Mouse (Mus musculus): ENCODE results near the gene Gm6034.
A peak's percentile ranks its signal among the peaks of the same experiment; 100 is the strongest.
"Not testable (repeated sequence)": the region's sequence is repeated elsewhere in the genome, so short reads cannot be mapped to it uniquely, and the experiment has no call there.

The Gm6034 gene

GRCm38 (mm10) chr17:36042610-36043169, at the start of gene Gm6034, which contains the start of gene H2-T22:
Gene Gm6034, plus strand, starts transcription at chr17:36042961.
Gene H2-T22, minus strand, starts transcription at chr17:36042747.
- DNase-seq, result peak; percentile 59 to 73

DNA sequence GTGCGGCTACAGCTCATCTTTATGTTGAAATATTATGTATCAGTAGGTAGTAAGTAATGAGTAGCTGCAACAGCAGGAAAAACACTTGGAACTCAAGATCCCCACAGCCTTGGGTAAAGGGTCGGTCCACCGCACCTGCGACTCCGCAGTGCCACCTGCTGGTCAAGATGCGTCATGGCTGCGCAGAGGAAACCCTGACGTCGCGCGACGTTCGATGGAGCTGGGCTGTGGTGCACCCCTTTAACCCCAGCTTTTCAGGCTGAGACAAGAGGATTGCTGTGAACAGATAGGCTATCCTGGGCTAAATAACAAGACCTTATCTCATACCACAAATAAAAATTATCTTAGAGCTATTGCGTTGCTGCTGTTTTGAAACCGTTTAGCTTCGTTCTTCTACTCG, 49.1 kb upstream of the Gm6034 start:
- peak; percentile 86 to 89 for DNase-seq

- DNase-seq, result peak; percentile 84 to 85
These were observed 48.4 kb upstream of the Gm6034 start for GRCm38 (mm10) chr17:35994175-35994878.

- DNase-seq, result no peak
These were observed 47.9 kb upstream of the Gm6034 start for GRCm38 (mm10) chr17:35994879-35995240.

- DNase-seq, result peak; percentile 99 to 100
These were observed 45.8 kb upstream of the Gm6034 start for GRCm38 (mm10) chr17:35996949-35997348.

GRCm38 (mm10) chr17:35997713-35998510, 44.8 kb upstream of the Gm6034 start:
- no peak for DNase-seq

DNA sequence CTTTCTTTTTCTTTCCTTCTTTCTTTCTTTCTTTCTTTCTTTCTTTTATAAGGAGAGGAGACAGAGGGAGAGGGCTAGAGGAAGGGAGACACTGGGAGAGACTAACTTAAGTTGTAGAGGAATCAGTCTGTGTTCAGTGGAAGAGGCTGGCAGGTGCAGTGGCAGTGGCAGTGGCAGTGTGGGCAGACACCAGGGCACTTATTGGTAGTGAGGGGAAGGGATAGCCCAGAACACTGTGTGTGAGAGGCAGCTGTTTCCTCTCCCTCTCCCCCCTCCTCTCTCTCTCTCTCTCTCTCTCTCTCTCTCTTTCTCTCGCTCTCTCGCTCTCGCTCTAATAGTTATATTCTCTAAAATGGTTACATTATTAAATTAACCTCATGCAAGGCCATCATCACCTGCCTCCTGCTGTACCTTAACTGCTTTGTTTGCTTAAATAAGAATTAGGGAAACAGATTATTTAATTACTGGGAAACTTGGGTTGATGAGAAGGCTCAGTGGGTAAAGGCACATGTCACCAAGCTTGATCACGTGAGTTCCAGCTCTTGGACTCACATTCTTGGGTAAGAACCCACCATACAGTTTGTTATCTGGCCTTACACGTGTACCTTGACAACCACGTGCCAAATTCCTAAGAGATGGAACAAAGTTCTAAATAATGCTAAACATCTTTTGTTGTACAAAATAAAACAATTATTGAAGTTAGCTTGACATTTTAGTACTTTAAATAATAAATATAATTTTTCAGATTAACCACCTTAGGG, 44.0 kb upstream of the Gm6034 start:
- DNase-seq, result no peak

GRCm38 (mm10) chr17:35999356-35999755, 43.4 kb upstream of the Gm6034 start:
- DNase-seq, result no peak

DNA sequence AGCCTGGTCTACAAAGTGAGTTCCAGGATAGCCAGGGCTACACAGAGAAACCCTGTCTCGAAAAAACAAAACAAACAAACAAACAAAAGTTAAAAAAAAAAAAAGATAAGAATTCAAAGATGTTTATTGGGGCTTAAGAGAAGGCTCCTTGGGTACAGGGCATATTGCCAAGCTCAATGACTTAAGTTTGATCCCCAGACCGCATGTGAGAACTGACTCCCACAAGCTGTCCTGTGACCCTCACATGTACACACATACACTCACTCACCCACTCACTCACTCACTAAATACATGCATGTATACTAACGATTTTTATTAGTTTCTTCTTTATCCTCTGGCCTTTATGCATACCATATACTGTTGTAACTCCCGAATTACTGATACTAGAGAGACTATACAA, 42.4 kb upstream of the Gm6034 start:
- DNase-seq, result no peak

GRCm38 (mm10) chr17:36001121-36001897, 41.5 kb upstream of the Gm6034 start:
- no peak for DNase-seq

DNA sequence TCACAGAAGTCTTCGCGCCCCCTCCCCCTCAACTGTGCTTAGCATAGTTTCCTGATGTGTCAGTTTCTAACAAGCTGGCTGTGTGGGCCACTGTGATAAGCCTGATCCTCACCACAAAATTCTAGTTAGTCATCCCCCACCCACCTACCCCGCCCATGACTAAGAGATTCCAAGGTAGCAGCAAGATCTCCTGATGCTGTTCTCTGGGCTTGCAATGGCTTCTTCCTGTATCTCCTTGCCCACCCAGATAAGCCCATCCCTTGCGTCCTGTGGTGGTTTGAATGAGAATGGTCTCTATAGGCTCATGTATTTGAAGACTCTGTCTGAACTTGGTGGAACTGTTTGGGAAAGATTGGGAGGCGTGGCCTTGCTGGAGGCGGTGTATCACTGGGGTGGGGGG, 40.8 kb upstream of the Gm6034 start:
- DNase-seq, result no peak

DNA sequence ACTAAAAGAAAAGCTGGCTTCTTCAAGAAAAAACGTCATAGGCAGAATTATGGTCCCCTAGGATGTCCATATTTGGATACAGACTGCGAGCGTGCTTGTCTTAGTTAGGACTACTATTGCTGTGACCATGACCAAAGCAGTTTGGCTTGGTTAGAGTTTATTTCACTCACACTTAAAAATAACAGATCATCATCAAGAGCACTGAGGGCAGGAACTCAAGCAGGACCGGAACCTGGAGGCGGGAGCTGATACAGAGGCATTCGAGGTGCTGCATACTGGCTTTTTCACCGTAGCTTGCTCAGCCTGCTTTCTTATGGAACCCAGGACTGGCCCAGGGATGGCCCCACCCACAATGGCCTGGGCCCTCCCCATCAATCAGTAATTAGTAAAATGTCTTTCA, 39.4 kb upstream of the Gm6034 start:
- DNase-seq, result no peak

DNA sequence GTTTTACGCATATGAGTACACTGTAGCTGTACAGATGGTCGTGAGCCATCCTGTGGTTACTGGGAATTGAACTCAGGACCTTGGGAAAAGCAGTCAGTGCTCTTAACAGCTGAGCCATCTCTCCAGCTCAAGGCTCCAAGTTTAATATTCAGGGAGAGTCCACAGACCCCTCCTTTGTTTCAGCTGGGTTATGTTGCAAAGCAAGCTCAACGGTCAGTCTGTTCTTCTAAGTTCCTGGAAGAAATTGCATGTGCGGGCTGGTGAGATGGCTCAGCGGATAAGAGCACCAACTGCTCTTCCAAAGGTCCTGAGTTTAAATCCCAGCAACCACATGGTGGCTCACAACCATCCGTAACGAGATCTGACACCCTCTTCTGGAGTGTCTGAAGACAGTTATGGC, 38.4 kb upstream of the Gm6034 start:
- not testable (repeated sequence) for DNase-seq

DNA sequence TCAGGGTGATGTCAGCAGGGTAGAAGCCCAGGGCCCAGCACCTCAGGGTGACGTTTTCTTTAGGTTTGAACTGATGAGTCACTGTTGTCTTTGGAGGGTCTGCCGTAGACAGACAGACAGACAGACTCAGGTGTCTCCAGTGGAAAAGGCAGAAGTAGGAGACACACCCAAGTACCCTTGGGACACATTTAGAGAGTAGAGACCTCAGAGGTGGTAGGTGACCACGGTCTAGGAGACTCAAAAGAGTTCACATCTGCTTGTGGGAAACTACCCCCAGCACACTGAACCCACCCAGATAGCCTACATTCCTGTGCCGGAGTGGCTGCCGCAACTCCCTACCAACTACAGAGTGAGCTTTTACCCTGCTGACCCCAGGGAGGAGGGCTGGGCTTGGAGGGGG, 27.8 kb upstream of the Gm6034 start:
- DNase-seq, result no peak

- DNase-seq, result no peak
These were observed 25.7 kb upstream of the Gm6034 start for GRCm38 (mm10) chr17:36017046-36017445.

- DNase-seq, result no peak
These were observed 23.8 kb upstream of the Gm6034 start for GRCm38 (mm10) chr17:36018979-36019378.

GRCm38 (mm10) chr17:36019519-36019918, 23.2 kb upstream of the Gm6034 start:
- no peak for DNase-seq

DNA sequence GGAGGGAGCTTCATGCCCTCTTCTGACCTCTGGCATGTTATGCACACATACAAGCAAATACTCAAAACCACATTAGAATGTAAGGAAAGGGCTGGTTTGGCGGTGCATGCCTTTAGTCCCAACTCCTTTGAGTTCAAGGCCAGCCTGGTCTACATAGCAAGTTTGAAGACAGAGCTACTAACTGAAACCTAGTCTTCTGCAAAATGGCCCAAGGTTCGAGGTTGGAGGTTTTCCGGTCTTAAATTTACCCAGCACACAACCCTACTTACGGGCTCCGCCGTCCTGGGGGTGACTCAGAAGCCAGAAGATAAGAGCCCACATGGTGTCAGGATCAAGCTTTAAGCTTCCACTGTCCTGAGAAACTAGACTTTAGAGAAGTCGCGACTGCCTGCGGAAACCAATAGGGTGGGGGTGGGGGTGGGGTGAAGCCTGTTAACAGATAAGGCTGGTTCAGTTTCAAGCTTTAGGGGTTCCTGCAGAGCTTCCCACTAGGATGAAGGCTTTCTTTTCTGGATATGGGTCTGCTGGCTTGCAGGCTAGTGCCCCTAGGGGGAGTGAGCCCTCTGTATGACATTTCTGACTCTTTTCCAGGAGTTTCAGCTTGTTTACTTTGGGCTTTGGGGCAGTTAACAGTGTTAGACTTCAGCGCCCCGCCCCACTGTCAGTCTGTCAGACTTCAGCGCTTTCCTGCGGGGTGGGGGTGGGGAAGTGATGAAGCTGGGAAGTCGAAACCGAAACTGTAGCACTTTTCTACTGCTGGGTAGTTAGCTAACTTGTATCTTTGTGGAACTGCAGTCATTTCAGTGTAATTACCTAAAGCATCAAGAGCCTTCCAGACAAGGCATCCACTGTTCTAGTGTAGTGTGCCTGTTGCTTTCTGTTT, 22.3 kb upstream of the Gm6034 start, which contains the start of gene H2-T24:
Gene H2-T24 (minus strand): TSS at position 370 of the 883 bp plus-strand sequence.
- DNase-seq, result no peak

GRCm38 (mm10) chr17:36021309-36021708, 21.5 kb upstream of the Gm6034 start:
- DNase-seq, result no peak

DNA sequence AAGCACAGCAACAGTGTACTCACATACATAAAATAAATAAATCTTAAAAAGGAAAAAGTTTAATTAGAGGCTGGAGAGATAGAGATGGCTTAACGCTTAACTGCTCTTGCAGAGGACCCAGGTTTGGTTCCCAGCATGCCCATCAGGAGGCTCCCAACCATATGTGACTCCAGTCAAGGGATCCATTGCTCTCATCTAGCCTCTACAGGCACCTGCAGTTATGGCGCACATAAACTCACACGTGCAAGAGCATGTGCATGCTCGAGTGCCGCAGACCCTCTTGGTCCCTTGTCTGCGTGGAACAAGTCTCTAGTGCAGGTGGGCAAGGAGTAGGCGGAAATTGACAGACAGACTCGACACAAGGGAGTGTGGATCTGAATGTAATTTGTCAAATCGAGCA, 20.7 kb upstream of the Gm6034 start:
- DNase-seq, result no peak

GRCm38 (mm10) chr17:36022922-36023321, 19.8 kb upstream of the Gm6034 start:
- no peak for DNase-seq

All from cerebellum, postnatal 14 days (tissue).